Mouse (Mus musculus) gonadal fat pad, adult 2 months (tissue): ENCODE data around the gene Mtg1. TPM values are rescaled to one million over a fixed set of nuclear protein-coding genes. Genes with fewer than 3 reads are reported as not detected.
"Not testable (repeated sequence)": the region's sequence is repeated elsewhere in the genome, so short reads cannot be mapped to it uniquely, and the experiment has no call there.

Source experiments
- DNase-seq: peaks from one replicate; pipeline ENCODE4 v3.0.0-alpha.2; 2012; ENCODE audit warnings: low read depth
- polyA plus RNA-seq: library from polyadenylated mRNA; depleted of rRNA; stranded (reverse); fragments of >200 nt; gene quantifications from 2 replicates; pipeline ENCODE4 v1.2.3, GENCODE M21; 2012

Gene Mtg1
- polyA plus RNA-seq, 1 experiment = 56.7 TPM

DNA sequence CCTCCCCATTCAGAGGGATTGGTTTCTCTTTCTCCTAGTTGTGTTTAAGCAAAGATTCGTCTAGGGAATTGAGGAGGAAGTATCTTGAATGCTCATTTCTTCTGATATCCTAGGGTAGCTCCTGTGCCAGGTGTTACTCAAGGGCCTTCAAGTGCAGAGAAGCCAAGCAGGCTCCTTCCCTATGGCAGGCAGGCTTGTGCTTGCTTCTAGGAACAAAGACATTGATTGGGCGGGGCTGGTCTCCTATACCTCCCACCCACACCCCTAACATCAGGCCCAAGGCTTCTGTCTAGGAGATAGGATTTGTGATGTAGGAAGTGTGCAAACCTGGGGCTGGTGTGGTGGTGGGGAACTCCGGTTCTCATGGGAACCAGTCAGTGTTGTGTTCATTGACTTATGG lies 10.4 kb upstream of the Mtg1 start:
- DNase-seq = no peak

DNA sequence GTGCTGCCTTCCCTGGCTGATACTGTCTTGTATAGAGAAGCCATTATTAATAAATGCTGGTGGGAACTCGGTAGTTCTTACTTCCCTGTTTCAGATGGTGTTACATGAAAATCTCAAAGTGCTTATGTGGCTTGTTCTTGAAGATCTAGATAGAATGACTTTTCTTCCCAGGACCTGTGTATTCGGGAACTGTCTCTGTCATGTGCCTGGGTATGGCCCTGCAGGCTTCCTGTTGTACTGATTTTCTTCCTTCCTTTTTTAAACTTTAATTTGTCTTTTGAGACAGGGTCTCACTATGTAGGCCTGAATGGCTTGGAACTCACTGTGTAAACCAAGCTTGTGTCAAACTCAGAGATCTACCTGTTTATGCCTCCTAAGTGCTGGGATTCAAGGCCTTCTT lies 9.5 kb upstream of the Mtg1 start:
- DNase-seq = no peak

DNA sequence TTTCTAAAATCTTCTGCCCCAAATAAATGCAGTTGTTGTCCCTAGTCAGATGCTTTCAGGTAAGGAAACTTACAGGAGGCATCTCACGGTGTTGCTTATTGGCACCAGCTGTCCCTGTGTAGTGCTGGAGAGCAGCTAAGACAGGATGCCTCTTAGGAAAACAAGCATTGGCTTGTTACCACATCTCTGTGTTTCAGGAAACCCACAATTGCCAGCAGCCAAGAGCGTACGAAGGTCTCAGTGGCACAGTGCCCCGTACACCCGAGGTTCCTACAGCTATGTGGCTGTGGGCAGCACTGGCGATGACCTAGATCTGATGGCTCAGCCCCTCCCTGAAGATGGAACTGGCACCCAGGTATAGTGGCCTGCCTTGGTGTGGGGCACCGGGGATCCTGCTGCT lies 5.2 kb upstream of the Mtg1 start:
- DNase-seq = not testable (repeated sequence)

DNA sequence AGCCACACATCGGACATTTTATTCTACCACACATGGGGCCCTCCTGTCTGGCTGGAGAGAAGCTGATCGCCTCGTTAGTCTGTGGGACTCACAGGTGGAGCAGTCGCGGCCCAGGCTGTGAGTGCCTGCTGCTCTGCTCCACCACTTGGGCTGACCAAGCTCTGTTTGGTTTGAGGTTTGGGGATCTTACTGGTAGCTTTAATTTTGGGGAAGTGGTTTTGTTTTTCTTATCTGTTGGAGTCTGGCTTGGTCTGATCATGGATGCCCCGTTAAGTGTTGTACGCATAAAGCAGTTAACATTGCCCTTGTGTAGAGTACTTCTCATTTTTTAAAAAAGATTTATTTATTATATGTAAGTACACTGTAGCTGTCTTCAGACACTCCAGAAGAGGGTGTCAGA lies 3.3 kb upstream of the Mtg1 start:
- not testable (repeated sequence) for DNase-seq

DNA sequence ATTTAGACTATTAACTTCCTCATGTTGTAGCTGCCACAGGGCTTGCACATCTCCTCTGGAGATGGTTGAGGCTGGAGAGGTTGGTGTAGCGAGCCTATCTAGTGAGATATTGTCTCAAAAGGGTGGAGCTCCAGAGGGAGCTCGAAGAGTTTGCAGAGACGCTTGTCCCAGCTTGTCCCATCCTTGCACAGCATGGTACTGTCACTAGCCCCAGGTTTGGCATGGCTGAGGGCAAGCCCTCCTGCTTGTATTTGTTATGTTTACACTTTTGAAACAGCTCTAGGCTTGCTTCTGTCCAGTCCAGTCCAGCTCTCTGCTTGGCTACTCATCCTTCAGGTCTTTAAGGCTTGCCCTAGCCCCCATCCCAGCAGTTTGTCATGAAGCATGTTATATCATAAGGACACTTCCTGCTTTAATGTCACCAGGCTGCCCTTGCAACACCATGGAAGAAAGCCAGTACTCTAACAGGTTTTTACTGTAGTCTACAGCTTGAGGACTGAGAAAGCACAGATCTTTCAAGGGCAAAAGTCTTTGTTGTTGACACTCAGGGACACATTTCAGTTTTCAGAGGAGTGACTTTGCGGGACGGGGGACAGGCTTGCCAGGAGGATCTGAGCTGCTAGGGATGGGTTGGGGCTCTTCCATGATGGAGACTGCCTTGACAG lies 2.1 kb upstream of the Mtg1 start:
- peak; percentile 57 for DNase-seq

DNA sequence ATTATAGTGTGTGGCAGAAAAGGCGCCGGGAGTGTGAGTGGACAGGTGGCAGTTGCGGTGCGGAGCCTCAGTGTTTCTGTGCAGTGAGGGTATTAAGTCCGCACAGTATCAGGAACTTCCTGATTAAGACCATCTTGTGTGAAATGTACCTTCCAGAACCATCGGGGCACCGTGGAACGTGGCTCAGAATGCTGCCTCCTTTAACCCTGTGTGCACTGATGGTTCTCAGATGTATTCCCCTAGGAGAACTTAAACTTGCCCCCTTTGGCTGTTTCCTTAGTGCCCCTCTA lies 602 bp downstream of the Mtg1 start:
- DNase-seq = no peak

DNA sequence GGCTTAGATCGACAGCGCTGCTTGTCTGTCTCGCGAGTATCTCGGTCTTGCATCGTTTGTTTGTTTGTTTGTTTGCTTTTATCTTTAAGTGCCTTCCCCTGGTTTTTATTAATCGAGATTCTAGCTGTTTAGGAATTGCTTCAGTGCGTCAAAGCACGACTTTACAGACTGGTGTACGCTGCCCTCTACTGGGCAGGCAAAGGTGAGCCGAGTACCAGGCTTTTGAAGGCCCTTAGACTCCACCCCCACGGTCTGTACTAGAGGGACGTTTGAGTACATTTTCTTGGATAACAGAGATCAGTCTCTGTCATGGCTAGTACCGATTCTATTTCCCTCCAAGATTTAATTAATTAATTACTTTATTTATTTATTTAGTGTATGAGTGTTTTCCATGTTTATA lies 4.0 kb downstream of the Mtg1 start:
- no peak for DNase-seq

DNA sequence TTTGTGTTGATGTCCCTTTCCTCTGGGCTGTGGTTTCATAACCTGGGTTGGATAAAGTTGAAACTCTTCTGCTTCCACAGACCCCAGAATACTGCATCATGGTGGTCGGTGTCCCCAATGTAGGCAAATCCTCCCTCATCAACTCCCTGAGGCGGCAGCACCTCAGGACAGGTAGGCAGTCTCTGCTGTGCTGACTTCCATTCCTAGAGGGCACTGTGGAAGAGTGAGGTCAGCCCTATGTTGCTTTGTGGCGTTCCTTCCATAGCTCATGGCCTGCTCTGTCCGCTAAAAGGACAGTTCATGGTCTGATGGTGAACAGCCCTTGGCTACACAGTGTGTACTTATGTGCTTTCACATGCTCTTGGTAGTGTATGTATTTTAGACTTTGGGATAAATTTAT lies 7.2 kb downstream of the Mtg1 start:
- no peak for DNase-seq

DNA sequence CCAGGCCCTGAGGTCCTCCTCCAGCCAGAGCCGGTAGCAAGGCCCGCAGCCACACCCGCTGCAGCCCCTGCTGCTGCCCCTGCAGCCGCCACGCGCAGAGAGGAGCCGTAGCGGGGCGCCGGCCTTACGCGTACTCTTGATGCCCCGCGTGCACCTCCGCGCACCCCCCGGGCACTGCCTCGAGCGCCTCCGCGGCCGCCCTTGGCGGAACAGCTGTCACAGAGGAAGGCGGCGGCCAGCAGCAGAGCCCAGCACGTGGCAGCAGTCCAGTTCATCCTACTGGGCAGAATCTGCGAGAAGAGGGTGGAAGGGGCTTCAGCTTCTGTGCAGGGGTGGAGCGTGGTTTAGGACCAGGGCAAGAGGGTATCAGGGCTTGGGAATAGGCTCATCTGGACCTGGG lies 16.0 kb downstream of the Mtg1 start:
- no peak for DNase-seq

DNA sequence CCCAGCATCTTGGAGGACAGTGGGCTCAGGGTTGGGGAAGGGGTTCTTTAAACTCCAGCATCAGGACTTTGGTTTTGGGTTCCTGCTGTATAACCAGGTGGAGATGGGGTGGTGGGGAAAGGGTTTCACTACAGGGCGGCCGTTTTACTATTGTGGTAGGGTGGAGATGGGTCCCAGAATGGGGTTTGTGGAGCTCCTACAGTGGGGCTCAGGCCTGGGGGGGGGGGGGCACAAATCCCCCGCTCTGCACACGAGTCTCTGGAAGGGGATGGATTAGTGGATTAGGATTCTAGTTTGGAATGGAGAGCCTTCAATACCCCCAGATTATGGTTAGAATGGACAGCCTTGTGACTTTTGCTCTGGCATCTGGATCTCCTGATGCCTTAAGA lies 16.5 kb downstream of the Mtg1 start:
- no peak for DNase-seq

DNA sequence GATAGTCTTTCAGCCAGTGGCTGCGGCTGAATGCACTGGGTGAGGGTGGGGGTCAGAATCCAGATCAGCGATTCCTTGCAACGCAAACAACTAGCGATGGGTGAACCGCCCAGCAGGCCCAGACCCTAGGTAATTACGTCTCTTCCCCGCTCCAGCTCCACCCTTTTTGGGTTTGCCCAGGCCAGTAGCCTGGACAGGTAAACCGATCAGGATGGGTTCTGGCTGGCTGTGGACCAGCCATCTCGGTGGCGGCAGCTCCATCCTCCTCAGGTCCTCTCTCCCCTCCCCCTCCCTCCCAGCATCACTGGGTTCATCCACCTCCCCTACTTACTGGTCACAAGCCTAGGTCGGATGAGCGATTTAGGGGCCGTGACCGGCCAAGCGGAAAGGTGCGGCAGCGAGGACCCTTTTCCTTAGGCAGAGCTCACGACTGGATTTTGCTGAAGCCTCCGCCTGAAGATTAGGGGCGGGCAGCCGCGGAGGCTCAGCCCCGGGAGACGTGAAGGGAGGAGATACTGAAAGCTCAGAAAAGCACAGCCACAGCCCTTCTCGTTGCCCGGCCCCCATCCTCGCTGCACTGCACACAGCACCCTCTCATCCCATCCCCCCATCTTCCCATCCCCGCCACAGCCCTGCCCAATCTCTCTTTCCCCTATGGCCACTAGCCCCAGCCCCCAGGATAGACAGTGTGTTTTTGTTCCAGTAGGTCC lies 17.0 kb downstream of the Mtg1 start, which contains the start of gene Sprn:
TSS of gene Sprn (minus strand) at position 660 of the 710 bp plus-strand sequence.
- no peak for DNase-seq

DNA sequence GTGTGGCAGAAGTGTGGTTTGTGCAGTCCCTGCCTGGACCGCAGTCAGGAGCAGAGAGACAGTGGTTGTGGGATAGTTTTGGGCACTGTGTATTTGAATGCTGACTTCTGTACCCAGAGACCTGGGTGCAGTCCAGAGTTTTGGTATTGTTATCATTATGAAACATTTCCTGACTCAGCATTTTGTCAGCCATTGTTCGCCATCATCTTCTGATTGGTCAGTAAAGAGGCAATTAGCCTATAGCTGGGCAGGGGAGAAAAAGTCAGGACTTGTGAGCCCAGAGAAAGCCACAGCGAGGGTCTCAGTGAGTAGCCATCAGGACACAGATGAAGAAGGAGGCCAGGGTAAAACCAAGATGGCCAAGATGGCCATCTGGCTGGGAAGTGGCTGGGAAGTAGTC lies 23.0 kb downstream of the Mtg1 start:
- no peak for DNase-seq

DNA sequence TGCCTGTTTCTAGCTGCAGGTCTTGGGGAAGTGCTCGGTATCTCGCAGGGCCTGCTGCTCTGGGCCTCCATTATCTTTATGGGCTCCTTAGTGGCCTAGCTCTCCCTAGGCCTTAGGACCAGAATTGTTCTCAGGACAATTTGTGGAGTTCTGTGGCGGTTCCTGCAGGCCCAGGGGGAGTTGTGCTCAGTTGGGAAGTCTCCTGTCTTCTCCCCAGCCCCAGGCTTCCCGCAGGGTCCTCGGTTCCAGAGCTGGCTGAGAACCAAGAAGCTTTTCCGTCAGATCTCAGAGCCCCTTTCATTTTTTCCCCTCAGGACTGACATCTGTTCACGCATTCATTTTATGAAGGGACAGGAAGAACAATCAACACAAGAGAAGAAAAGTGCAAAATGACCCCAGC lies 27.3 kb downstream of the Mtg1 start, which contains the start of gene Olfr522:
TSS of gene Olfr522 (minus strand) at position 101 of the 400 bp plus-strand sequence.
- no peak for DNase-seq

DNA sequence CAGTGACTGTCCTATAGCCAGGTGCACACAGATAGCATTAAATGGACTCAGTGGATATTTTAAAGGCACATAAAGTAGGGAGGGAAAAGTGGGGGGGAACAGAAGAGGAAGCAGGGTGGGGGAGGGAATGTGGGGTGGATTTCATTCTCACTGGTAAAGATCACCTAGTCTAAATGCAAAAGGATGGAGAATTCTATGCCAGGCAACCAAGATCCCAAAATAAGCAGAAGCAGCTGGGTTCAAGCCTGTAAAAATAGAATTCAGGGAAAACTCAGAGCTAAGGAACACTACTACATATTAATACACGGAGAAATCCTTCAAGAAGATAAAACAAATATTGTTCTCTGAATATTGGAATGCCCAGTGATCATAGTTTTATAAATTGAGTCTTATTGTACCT lies 30.6 kb downstream of the Mtg1 start:
- DNase-seq = no peak

DNA sequence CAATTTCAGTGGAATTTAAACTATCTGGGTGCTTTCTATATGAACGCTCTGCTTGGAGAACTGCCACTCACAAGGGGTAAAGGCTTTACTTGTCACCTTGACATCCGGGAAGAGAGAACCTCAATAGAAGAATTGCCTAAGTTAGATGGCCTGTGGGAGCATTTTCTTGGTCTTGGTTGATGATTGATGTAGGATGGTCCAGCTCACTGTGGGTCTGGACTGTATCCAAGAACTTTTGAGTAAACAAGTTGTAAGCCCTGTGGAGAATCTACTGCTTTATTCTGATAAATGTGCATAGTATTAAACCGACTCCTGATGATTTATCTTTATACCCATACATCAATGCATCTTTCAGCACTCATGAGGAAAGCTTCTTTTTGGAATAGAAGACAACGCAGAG lies 32.0 kb downstream of the Mtg1 start:
- DNase-seq = no peak

DNA sequence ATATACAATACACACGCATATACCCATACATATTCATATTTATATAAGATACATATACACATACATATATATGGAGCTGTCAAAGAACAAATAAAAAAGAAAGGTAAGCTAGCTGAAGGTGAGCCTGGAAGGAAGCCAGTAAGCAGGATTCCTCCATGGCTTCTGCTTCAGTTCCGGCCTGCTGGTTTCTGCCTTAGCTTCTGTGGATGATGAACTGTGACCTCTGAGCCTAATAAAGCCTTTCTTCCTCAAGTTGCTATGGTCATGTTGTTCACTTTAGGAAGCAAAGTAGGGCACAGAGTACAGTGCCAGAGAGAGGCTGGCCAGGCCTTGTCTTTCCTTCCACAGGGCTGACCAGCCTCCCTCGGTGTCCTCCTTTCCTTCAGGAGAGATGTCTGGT lies 33.5 kb downstream of the Mtg1 start:
- no peak for DNase-seq

DNA sequence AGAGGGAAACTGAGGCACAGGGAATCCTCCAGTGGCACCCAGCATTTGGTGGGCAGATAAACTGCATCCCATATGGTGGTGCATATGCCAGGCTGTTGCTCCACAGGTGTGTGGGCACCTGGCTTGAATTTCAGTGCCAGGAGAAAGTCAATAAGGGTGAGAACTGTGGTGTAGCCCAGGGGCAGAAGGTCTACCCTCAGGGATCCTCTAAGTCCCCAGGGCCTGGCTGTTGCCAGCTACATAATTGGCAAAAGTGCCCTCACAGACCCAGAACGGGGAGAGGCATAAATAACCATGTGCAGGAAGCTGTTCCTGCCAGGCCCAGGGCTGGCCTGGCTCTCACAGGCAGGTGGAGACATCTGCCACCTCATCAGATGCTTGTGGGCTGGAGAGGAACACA lies 35.6 kb downstream of the Mtg1 start, which contains the start of gene Olfr523:
TSS of gene Olfr523 (plus strand) at position 282 of the 400 bp plus-strand sequence.
- no peak for DNase-seq

DNA sequence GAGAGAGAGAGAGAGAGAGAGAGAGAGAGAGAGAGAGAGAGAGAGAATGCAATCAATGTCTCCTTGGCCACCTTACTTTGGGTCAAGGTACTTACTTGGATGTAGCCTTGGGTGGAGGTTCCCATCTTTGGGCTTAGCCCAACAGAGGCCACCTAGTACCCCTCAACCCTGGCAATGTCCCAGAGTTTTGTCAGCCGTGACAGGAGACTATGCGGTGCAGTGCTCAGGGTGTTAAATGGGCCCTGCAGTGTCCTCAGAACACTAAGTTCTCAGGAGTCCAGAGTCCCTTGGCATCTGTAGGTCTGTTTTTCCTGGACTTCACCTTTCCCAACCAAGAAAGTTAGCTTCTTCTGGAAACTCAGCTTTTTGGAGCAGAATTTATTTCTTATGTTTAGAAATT lies 41.8 kb downstream of the Mtg1 start:
- no peak for DNase-seq

DNA sequence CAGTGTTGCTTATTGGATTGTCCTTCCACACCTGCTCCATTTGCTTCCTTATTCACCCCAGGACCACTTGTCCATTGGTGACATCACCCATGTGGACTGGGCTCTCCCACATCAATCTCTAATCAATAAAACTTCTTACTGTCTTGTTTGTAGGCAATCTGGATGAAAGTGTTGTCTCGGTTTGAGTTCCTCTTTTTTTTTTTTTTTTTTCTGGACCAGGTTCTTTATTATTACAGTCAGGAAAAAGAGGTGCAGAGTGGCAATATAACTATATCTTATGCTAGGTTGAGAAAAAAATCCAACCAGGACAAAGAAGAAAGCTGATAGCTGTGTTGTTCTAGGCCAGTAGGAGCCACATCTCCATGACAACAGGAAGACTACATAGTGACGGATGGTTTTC lies 43.3 kb downstream of the Mtg1 start:
- no peak for DNase-seq

DNA sequence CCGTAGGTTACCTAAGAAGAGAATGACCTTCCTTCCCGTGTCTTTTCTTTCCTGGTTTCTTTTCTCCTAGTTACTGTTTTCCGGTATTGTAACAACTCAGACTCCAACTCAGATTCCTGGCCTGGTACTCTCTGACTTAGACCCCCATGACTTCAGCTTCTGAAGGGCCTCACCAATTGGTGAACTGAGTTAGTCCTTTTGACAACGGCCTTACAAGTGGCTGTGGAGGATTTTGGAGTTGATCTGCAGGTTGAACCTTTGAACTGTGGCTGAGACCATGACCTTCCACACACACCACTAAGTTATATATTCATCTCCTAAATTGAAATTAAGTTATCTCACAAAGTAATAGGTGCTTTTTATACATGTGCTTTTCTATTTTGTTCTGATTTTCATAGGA lies 46.8 kb downstream of the Mtg1 start:
- DNase-seq = no peak

DNA sequence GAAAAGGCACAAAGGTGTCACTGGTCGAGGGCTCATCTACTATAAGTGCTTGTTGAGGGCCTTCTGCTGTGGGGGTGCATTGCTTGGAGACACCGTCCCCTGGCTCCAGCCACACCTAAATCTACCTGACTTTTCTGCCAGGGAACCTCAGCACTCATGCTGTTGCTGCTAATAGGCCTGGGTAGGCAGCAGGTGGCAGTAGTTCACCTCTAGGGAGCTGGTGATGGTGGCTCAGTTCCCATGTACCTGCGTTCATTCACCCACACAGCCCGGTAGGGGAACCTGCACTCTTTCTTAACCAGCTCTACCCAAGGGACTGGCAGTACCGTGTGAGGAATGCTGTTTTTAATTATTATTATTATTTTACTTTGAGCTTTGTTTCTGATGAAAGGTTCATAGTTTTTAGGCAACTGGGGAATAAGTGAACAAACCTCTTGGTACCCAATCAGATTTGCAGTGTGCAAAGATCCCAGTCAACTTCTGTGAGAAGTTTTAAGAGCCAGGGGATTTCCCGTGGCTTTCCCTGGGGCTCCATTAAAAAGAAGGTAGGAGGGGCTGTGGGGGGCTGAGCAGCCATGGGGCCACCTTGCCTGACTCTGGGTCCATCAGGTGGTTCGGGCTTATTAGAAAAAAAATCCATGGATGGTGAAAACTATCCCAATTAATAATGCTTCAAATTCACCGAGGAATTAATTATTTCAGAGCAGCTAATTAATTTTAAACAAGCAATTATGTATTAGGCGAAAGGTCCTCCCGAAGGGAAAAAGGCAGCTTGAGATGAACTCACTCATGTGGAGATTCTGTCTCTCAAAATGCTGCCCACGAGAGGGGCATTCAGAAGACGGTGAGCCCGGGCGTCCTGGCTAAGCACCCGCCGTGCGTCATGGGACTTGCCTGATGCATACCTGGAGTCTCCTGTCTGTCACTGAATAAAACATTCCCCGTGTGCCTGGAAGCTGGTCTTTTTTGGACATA lies 49.6 kb downstream of the Mtg1 start:
- peak; percentile 10 for DNase-seq

DNA sequence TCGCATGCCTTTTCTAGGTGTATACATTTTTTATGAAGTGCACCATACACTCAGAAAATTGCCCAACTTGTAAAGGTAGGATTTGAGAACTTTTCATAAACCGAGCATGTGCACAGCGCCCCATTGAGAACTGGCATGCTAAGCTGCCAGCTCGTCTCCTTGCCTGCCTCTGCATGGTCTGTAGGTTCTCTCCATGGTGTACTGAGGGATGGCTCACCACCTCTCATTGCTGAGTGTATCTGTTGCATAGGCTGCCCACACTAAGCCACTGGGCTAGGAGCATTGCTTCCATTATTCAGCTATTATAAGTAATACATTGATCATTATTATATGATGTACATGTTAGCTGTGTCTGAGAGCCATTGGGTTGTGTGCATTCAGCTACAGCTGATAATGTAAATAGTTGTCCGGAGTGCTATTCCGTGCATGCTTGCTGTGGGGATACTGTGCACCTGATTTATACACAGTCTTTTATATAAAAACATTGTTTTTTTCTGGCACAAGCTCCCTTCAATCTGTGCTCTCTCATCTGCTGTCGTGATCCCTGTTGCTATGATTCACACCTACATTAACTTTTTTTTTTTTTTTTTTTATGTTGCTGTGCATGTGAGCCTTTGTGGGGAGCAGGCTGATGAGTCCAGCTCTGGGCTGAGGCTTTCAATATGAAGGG lies 50.5 kb downstream of the Mtg1 start:
- no peak for DNase-seq
